Mouse (Mus musculus) ZHBTc4 (cell line): ENCODE data around the gene Capn12.

Experiments
- DNase-seq: peaks from one replicate; pipeline ENCODE4 v3.0.0-alpha.2; 2011; ENCODE audit warnings: low read depth, low spot score

The Capn12 gene

GRCm38 (mm10) chr7:28919815-28920214, 38.6 kb downstream of the Capn12 start:
- DNase-seq = no peak

GRCm38 (mm10) chr7:28921178-28921577, 40.0 kb downstream of the Capn12 start:
- DNase-seq = no peak

GRCm38 (mm10) chr7:28921722-28922465, 40.7 kb downstream of the Capn12 start:
- DNase-seq = no peak

- DNase-seq = no peak
These were observed 41.4 kb downstream of the Capn12 start for GRCm38 (mm10) chr7:28922606-28923005.

GRCm38 (mm10) chr7:28923865-28924291, 42.7 kb downstream of the Capn12 start:
- peak; percentile 29 for DNase-seq

- no peak for DNase-seq
These were observed 43.6 kb downstream of the Capn12 start for GRCm38 (mm10) chr7:28924802-28925201.

GRCm38 (mm10) chr7:28925317-28925716, 44.1 kb downstream of the Capn12 start:
- peak; percentile 50 for DNase-seq

GRCm38 (mm10) chr7:28926172-28926571, 45.0 kb downstream of the Capn12 start:
- peak; percentile 44 for DNase-seq

GRCm38 (mm10) chr7:28929381-28929780, 48.2 kb downstream of the Capn12 start:
- peak; percentile 57 for DNase-seq

GRCm38 (mm10) chr7:28930320-28931031, 49.3 kb downstream of the Capn12 start:
- no peak for DNase-seq

GRCm38 (mm10) chr7:28931032-28931694, 49.9 kb downstream of the Capn12 start:
- DNase-seq = no peak

- no peak for DNase-seq
These were observed 50.4 kb downstream of the Capn12 start for GRCm38 (mm10) chr7:28931695-28932039.

GRCm38 (mm10) chr7:28932421-28933041, 51.3 kb downstream of the Capn12 start:
- DNase-seq = peak; percentile 93

GRCm38 (mm10) chr7:28933825-28934224, 52.6 kb downstream of the Capn12 start:
- DNase-seq = no peak

- DNase-seq = peak; percentile 64
These were observed 55.6 kb downstream of the Capn12 start for GRCm38 (mm10) chr7:28936787-28937186.

GRCm38 (mm10) chr7:28938654-28939053, 57.4 kb downstream of the Capn12 start:
- DNase-seq = peak; percentile 78

GRCm38 (mm10) chr7:28939418-28940183, 58.4 kb downstream of the Capn12 start:
- DNase-seq = peak; percentile 52

- no peak for DNase-seq
These were observed 59.9 kb downstream of the Capn12 start for GRCm38 (mm10) chr7:28941129-28941528.

GRCm38 (mm10) chr7:28941542-28941941, 60.3 kb downstream of the Capn12 start:
- DNase-seq = no peak
